Mouse (Mus musculus) ES-E14 (cell line): ENCODE measurements around the gene Gm9844.

Source experiments
- CHD2 ChIP-seq: IDR thresholded peaks from 2 replicates; pipeline ENCODE4 v1.6.1; 2014; ENCODE audit warnings: mild to moderate bottlenecking, low read depth, low read length, inconsistent platforms
- ZC3H11A ChIP-seq: IDR thresholded peaks from 2 replicates; pipeline ENCODE4 v1.6.1; 2012; ENCODE audit warnings: low read depth, mild to moderate bottlenecking, inconsistent platforms, low read length, borderline replicate concordance

DNA sequence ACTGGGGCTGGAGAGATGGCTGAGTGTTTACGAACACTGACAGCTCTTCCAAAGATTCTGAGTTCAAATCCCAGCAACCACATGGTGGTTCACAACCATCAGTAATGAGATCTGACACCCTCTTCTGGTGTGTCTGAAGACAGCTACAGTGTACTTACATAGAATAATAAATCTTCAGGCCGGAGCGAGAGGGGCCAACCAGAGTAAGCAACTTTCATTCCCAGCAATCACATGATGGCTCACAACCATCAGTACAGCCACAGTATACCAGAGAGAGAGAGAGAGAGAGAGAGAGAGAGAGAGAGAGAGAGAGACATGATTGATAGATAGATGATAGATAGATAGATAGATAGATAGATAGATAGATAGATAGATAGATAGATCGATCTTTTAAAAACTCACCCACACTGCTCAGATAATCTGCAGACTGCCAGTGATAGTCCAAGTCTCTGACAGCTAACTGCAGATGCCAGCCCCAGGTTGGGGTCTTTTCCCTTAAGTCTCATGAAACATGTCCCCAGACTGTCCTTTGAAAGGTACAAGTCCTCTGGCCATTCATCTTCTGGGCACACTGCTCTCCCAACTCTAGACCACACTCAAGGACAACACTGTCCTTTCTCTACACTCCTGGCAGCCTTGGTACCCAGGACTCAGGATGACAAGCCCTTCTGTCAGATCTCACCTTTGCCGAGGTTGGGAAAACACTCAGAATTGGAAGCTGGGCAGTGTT, 10.3 kb upstream of the Gm9844 start:
- no peak for TF ChIP-seq CHD2
- TF ChIP-seq ZC3H11A, result no peak
